Mouse (Mus musculus) MEL (cell line): ENCODE results near the gene S100a16. TPM values are rescaled to one million over a fixed set of nuclear protein-coding genes. Genes with fewer than 3 reads are reported as not detected.

Experiments
- DNase-seq: peaks from one replicate; pipeline ENCODE4 v3.0.0; 2011; ENCODE audit warnings: low read depth, low spot score
- H3K27ac ChIP-seq: 2 replicates; pipeline ENCODE4 v1.5.1; 2012; ENCODE audit warnings: low read depth, mild to moderate bottlenecking, control low read depth, low read length, moderate library complexity; ENCODE audit not compliant: control insufficient read depth
- H3K27me3 ChIP-seq, 2 experiments: fragments of 150-350 bp in 1 of 2; sonication (generic) in 1 of 2; 2 replicates each; pipeline ENCODE4 v1.6.1; 2012; ENCODE audit warnings: low read length in 2 of 2, mild to moderate bottlenecking in 2 of 2, improper control_type of control experiment in 1 of 2, moderate library complexity in 1 of 2; ENCODE audit not compliant: insufficient read depth in 2 of 2, control insufficient read depth in 1 of 2
- H3K36me3 ChIP-seq, 2 experiments: 2 replicates each; pipeline ENCODE4 v1.6.1; 2012 to 2014; ENCODE audit warnings: low read length in 2 of 2, improper control_type of control experiment in 1 of 2, inconsistent platforms in 1 of 2, mild to moderate bottlenecking in 1 of 2; ENCODE audit not compliant: insufficient read depth in 2 of 2, control insufficient read depth in 1 of 2
- H3K4me1 ChIP-seq, 2 experiments: fragments of 150-350 bp in 1 of 2; sonication (generic) in 1 of 2; 2 replicates each; pipeline ENCODE4 v1.6.1; 2012; ENCODE audit warnings: low read length in 2 of 2, improper control_type of control experiment in 1 of 2, mild to moderate bottlenecking in 1 of 2; ENCODE audit not compliant: insufficient read depth in 2 of 2, control insufficient read depth in 1 of 2
- H3K4me3 ChIP-seq, 2 experiments: fragments of 150-350 bp in 1 of 2; sonication (generic) in 1 of 2; 2 replicates each; pipeline ENCODE4 v1.5.1; 2012; ENCODE audit warnings: low read depth in 2 of 2, low read length in 2 of 2, mild to moderate bottlenecking in 2 of 2, moderate library complexity in 2 of 2, control low read depth in 1 of 2, improper control_type of control experiment in 1 of 2; ENCODE audit not compliant: control insufficient read depth in 1 of 2, insufficient read depth in 1 of 2
- H3K79me2 ChIP-seq: 2 replicates; pipeline ENCODE4 v1.6.1; 2012; ENCODE audit warnings: mild to moderate bottlenecking, low read length, moderate library complexity; ENCODE audit not compliant: control insufficient read depth, poor library complexity, insufficient read depth
- H3K9ac ChIP-seq: 2 replicates; pipeline ENCODE4 v1.6.1; 2012; ENCODE audit warnings: low read depth, mild to moderate bottlenecking, control low read depth, low read length, moderate library complexity; ENCODE audit not compliant: control insufficient read depth, poor library complexity, severe bottlenecking
- H3K9me3 ChIP-seq: fragments of 150-350 bp; sonication (generic); replicated peaks from 2 replicates; pipeline ENCODE4 v1.6.1; 2012; ENCODE audit warnings: mild to moderate bottlenecking, low read length, improper control_type of control experiment, moderate library complexity; ENCODE audit not compliant: insufficient read depth
- BHLHE40 ChIP-seq: IDR thresholded peaks from 2 replicates; pipeline ENCODE4 v1.6.1; 2012; ENCODE audit warnings: low read depth, mild to moderate bottlenecking, inconsistent platforms, low read length, improper control_type of control experiment, borderline replicate concordance
- CHD1 ChIP-seq: IDR thresholded peaks from 2 replicates; pipeline ENCODE4 v1.6.1; 2012; ENCODE audit warnings: low read depth, mild to moderate bottlenecking, inconsistent platforms, low read length, improper control_type of control experiment
- CTCF ChIP-seq, 3 experiments: IDR thresholded peaks in 2 of 3; conservative IDR thresholded peaks in 1 of 3; 2 replicates each; pipeline ENCODE4 v1.5.1; 2011 to 2012; ENCODE audit warnings: low read length in 3 of 3, low read depth in 2 of 3, mild to moderate bottlenecking in 2 of 3, improper control_type of control experiment in 1 of 3, inconsistent platforms in 1 of 3, mixed read lengths in 1 of 3, moderate library complexity in 1 of 3; ENCODE audit not compliant: control insufficient read depth in 1 of 3, insufficient read depth in 1 of 3, poor library complexity in 1 of 3, severe bottlenecking in 1 of 3
- KAT2A ChIP-seq: conservative IDR thresholded peaks from 2 replicates; pipeline ENCODE4 v1.6.1; 2012; ENCODE audit warnings: low read depth, low read length, improper control_type of control experiment, inconsistent platforms
- MAX ChIP-seq: IDR thresholded peaks from 2 replicates; pipeline ENCODE4 v1.6.1; 2011; ENCODE audit warnings: low read length, improper control_type of control experiment
- MAZ ChIP-seq: IDR thresholded peaks from 2 replicates; pipeline ENCODE4 v1.6.1; 2012; ENCODE audit warnings: low read depth, mild to moderate bottlenecking, inconsistent platforms, low read length, improper control_type of control experiment
- POLR2A ChIP-seq, 2 experiments: IDR thresholded peaks; 2 replicates each; pipeline ENCODE4 v1.6.1; 2011 to 2012; ENCODE audit warnings: low read length in 2 of 2, mild to moderate bottlenecking in 2 of 2, control low read depth in 1 of 2, improper control_type of control experiment in 1 of 2, low read depth in 1 of 2, moderate library complexity in 1 of 2; ENCODE audit not compliant: control insufficient read depth in 1 of 2, insufficient read depth in 1 of 2, poor library complexity in 1 of 2
- POLR2AphosphoS2 ChIP-seq: IDR thresholded peaks from 2 replicates; pipeline ENCODE4 v1.6.1; 2011; ENCODE audit warnings: low read length, improper control_type of control experiment
- POLR2AphosphoS5 ChIP-seq: IDR thresholded peaks from 2 replicates; pipeline ENCODE4 v1.6.1; 2012; ENCODE audit warnings: low read depth, borderline replicate concordance, mild to moderate bottlenecking, inconsistent platforms, low read length, moderate library complexity, mixed read lengths
- RAD21 ChIP-seq: IDR thresholded peaks from 2 replicates; pipeline ENCODE4 v1.6.1; 2011; ENCODE audit warnings: mild to moderate bottlenecking, low read depth, low read length, improper control_type of control experiment
- SIN3A ChIP-seq: IDR thresholded peaks from 2 replicates; pipeline ENCODE4 v1.6.1; 2012; ENCODE audit warnings: low read length, improper control_type of control experiment, inconsistent platforms
- TBP ChIP-seq: IDR thresholded peaks from 2 replicates; pipeline ENCODE4 v1.8.0; 2011; ENCODE audit warnings: low read depth, low read length, improper control_type of control experiment
- USF1 ChIP-seq: IDR thresholded peaks from 2 replicates; pipeline ENCODE4 v1.6.1; 2014; ENCODE audit warnings: low read depth, mild to moderate bottlenecking, inconsistent platforms, low read length, improper control_type of control experiment, moderate library complexity
- USF2 ChIP-seq, 2 experiments: IDR thresholded peaks; 2 replicates each; pipeline ENCODE4 v1.6.1; 2011 to 2012; ENCODE audit warnings: improper control_type of control experiment in 2 of 2, low read length in 2 of 2, borderline replicate concordance in 1 of 2, inconsistent platforms in 1 of 2, low read depth in 1 of 2, mild to moderate bottlenecking in 1 of 2; ENCODE audit not compliant: insufficient read depth in 1 of 2
- ZMIZ1 ChIP-seq: IDR thresholded peaks from 2 replicates; pipeline ENCODE4 v1.6.1; 2012; ENCODE audit warnings: low read depth, mild to moderate bottlenecking, inconsistent platforms, low read length, improper control_type of control experiment, moderate library complexity
- ZNF384 ChIP-seq: IDR thresholded peaks from 2 replicates; pipeline ENCODE4 v1.6.1; 2012; ENCODE audit warnings: low read depth, mild to moderate bottlenecking, inconsistent platforms, low read length, improper control_type of control experiment
- polyA plus RNA-seq, 2 experiments: library from polyadenylated mRNA; stranded (reverse) in 1 of 2; unstranded in 1 of 2; fragments of >175 nt in 1 of 2; fragments of >200 nt in 1 of 2; gene quantifications; 2 replicates each; pipeline versions ENCODE4 v1.2.1 to v1.2.4; 2012; ENCODE audit warnings: low replicate concordance in 2 of 2, low read depth in 1 of 2; ENCODE audit not compliant: insufficient read length in 2 of 2, insufficient read depth in 1 of 2, missing spikeins in 1 of 2
- total RNA-seq: library from RNA; depleted of rRNA; stranded (reverse); fragments of 300-350 nt; gene quantifications from 2 replicates; pipeline ENCODE4 v1.2.3, GENCODE M21; 2012

Gene S100a16
- total and polyA plus RNA-seq, 3 experiments: not detected

- no peak for TF ChIP-seq KAT2A
Observed at GRCm38 (mm10) chr3:90503444-90503843, 33.6 kb upstream of the S100a16 start (continued).

DNA sequence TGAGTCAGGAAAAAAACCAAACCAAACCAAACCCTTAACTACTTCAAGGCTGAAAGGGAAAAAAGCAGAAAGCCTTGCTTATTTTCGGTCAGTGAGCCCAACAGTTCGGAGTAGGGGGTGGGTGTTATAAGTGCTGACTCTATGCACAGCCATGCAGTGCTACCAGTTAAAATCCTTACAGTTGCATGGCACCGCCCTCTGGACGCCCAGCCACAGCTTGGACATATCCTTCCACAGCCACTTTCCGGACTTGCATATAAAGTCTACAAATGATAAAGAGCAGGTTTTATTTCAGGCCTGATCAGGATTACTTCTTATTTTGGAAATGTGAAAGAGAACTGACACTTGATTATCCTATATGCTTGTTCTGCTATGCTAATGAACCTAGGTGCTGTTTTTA lies 31.8 kb upstream of the S100a16 start:
- H3K79me2 ChIP-seq: peaks cover 27% of the 10 kb centered on the region
- no peaks in the 10 kb centered on the region for H3K27me3 ChIP-seq
- no peak for DNase-seq
- H3K4me3 ChIP-seq: no peak overlapping the region
- TF ChIP-seq CHD1 (no peak), MAX (no peak), ZMIZ1 (no peak), POLR2AphosphoS2 (no peak), USF2 (IDR thresholded peaks at IDR 0.05; ENCODE audit: borderline replicate concordance in 1 of 2, insufficient read depth in 1 of 2, low read depth in 1 of 2, low read length in 2 of 2) (no peak), USF1 (no peak), RAD21 (no peak), TBP (no peak), CTCF (IDR thresholded peaks at IDR 0.05 in 2 of 3, conservative IDR thresholded peaks at IDR 0.05 in 1 of 3; ENCODE audit: control insufficient read depth in 1 of 3, insufficient read depth in 1 of 3, low read depth in 2 of 3, low read length in 3 of 3, poor library complexity in 1 of 3, severe bottlenecking in 1 of 3) (no peak), BHLHE40 (no peak), ZNF384 (no peak), SIN3A (no peak), MAZ (no peak), POLR2AphosphoS5 (no peak)
- TF ChIP-seq, all 39 proteins: peak for 0
- Histone ChIP-seq H3K9me3 (no peaks in the 10 kb centered on the region), H3K4me1 (peaks cover 2 to 14% of the 10 kb centered on the region in 2 experiments; a peak in 2 of 4 replicates), H3K9ac (no peak overlapping the region), H3K27ac (no peak overlapping the region), H3K36me3 (peaks cover 39 to 70% of the 10 kb centered on the region in 2 experiments)

GRCm38 (mm10) chr3:90506362-90506761 lies 30.7 kb upstream of the S100a16 start:
- DNase-seq: no peak
- Histone ChIP-seq H3K36me3 (peaks cover 39 to 58% of the 10 kb centered on the region in 2 experiments), H3K9me3 (no peaks in the 10 kb centered on the region), H3K79me2 (peaks cover 27% of the 10 kb centered on the region), H3K27me3 (no peaks in the 10 kb centered on the region), H3K9ac (no peak overlapping the region), H3K4me1 (peaks cover 2 to 18% of the 10 kb centered on the region in 2 experiments; a peak in 3 of 4 replicates), H3K4me3 (no peak overlapping the region), H3K27ac (no peak overlapping the region)
- TF ChIP-seq POLR2A (IDR thresholded peaks at IDR 0.05; ENCODE audit: control insufficient read depth in 1 of 2, insufficient read depth in 1 of 2, low read depth in 1 of 2, low read length in 2 of 2, poor library complexity in 1 of 2) (no peak), SIN3A (no peak), POLR2AphosphoS2 (peak; percentile 38; the same call in 1 of the 2 replicates), MAZ (no peak), CHD1 (no peak), MAX (no peak)
